ENCODE assay signal across 8 mouse cellular contexts in genomic region chr12:112328809-112329575, GRCm38 (mm10).
A peak's percentile ranks its signal among the peaks of the same experiment; 100 is the strongest.
DNase-seq lines count a peak whose midpoint lies in the region; ATAC-seq and TF ChIP-seq lines count a peak whose summit lies in the region.

No protein-coding gene starts in this region.

- intact Hi-C loops in left cerebral cortex, postnatal 25 days (cut with DNase I) = no loop called here

- peak; percentile 48 for DNase-seq in heart, postnatal 0 days (ENCODE audit: low spot score)
- no peak for DNase-seq in heart, embryonic 10.5 days (ENCODE audit: low spot score)
- DNase-seq in ZHBTc4 (ENCODE audit: low read depth, low spot score) = peak; percentile 64
- no peak for DNase-seq in forebrain, postnatal 0 days
- DNase-seq in midbrain, embryonic 14.5 days = peak; percentile 70
- no peak for DNase-seq in gastrocnemius, adult 8-10 months (ENCODE audit: low spot score in 2 of 2)
- no peak for DNase-seq in natural killer cell, adult 2 months (ENCODE audit: low spot score in 2 of 2)
- DNase-seq in left cerebral cortex, postnatal 25 days (ENCODE audit: low spot score in 2 of 2) = no peak

- no peak overlapping the region for H3K4me2 ChIP-seq in heart, postnatal 0 days (ENCODE audit: low read depth, low read length)
- no peak overlapping the region for H3K4me2 ChIP-seq in forebrain, postnatal 0 days (ENCODE audit: low read depth)
- H3K4me2 ChIP-seq in midbrain, embryonic 14.5 days (ENCODE audit: low read length) = peak overlapping the region; percentile 26

- H3K9ac ChIP-seq in heart, postnatal 0 days (replicated peaks; ENCODE audit: low read depth, low read length) = no peak overlapping the region
- H3K9ac ChIP-seq in forebrain, postnatal 0 days = no peak overlapping the region
- no peak overlapping the region for H3K9ac ChIP-seq in midbrain, embryonic 14.5 days (replicated peaks; ENCODE audit: low read length)

- WGBS in heart, postnatal 0 days = 40% methylated on average over 8 of the region's 8 CpGs
- WGBS in heart, embryonic 10.5 days = 34% methylated on average over 8 of the region's 8 CpGs
- WGBS in forebrain, postnatal 0 days = 24% methylated on average over 8 of the region's 8 CpGs
- 26% methylated on average over 8 of the region's 8 CpGs for WGBS in midbrain, embryonic 14.5 days

- peak; percentile 64 for ATAC-seq in heart, postnatal 0 days (ENCODE audit: insufficient read depth, low read depth)
- peak; percentile 49 for ATAC-seq in forebrain, postnatal 0 days
- ATAC-seq in midbrain, embryonic 14.5 days (ENCODE audit: low FRiP score, low TSS enrichment) = no peak

- H3K27ac ChIP-seq in heart, postnatal 0 days (ENCODE audit: low read depth) = peak overlapping the region; percentile 31; the same call in 1 of the 2 replicates
- H3K27ac ChIP-seq in heart, embryonic 10.5 days = no peak overlapping the region
- peak overlapping the region; percentile 93 for H3K27ac ChIP-seq in forebrain, postnatal 0 days (ENCODE audit: low read depth, low read length)
- peak overlapping the region; percentile 92 for H3K27ac ChIP-seq in midbrain, embryonic 14.5 days (replicated peaks; ENCODE audit: low read depth, low read length)

- peak; percentile 36; the same call in 1 of the 2 replicates for TF ChIP-seq EP300 in heart, postnatal 0 days (IDR thresholded peaks at IDR 0.05; ENCODE audit: low read depth)

- H3K4me3 ChIP-seq in heart, postnatal 0 days (ENCODE audit: low read depth, low read length) = no peak overlapping the region
- no peak overlapping the region for H3K4me3 ChIP-seq in heart, embryonic 10.5 days
- no peak overlapping the region for H3K4me3 ChIP-seq in forebrain, postnatal 0 days (ENCODE audit: low read depth, low read length)
- H3K4me3 ChIP-seq in midbrain, embryonic 14.5 days (replicated peaks; ENCODE audit: low read depth, low read length) = no peak overlapping the region

- no peak for TF ChIP-seq CTCF in heart, postnatal 0 days (IDR thresholded peaks at IDR 0.05; ENCODE audit: low read depth)
- no peak for TF ChIP-seq CTCF in forebrain, postnatal 0 days (IDR thresholded peaks at IDR 0.05; ENCODE audit: low read depth)

- H3K4me1 ChIP-seq in heart, postnatal 0 days (ENCODE audit: control insufficient read depth, insufficient read depth) = no peaks in the 10 kb centered on the region
- peaks cover 50% of the 10 kb centered on the region for H3K4me1 ChIP-seq in heart, embryonic 10.5 days
- peaks cover 33% of the 10 kb centered on the region for H3K4me1 ChIP-seq in forebrain, postnatal 0 days (ENCODE audit: insufficient read depth)
- H3K4me1 ChIP-seq in midbrain, embryonic 14.5 days (ENCODE audit: control insufficient read depth, insufficient read depth, low read length) = peaks cover 56% of the 10 kb centered on the region

- H3K27me3 ChIP-seq in heart, postnatal 0 days (ENCODE audit: control insufficient read depth, insufficient read depth, low read length) = no peaks in the 10 kb centered on the region; the same call in 1 of the 2 replicates
- H3K27me3 ChIP-seq in heart, embryonic 10.5 days (ENCODE audit: insufficient read depth, poor library complexity, severe bottlenecking) = peaks cover 44% of the 10 kb centered on the region
- no peaks in the 10 kb centered on the region for H3K27me3 ChIP-seq in forebrain, postnatal 0 days (ENCODE audit: insufficient read depth, low read length)
- H3K27me3 ChIP-seq in midbrain, embryonic 14.5 days (ENCODE audit: control insufficient read depth, insufficient read depth, low read length) = no peaks in the 10 kb centered on the region

- H3K9me3 ChIP-seq in heart, postnatal 0 days (replicated peaks; ENCODE audit: control insufficient read depth, low read length) = no peaks in the 10 kb centered on the region
- H3K9me3 ChIP-seq in heart, embryonic 10.5 days = no peaks in the 10 kb centered on the region
- H3K9me3 ChIP-seq in forebrain, postnatal 0 days (ENCODE audit: low read length) = no peaks in the 10 kb centered on the region
- H3K9me3 ChIP-seq in midbrain, embryonic 14.5 days (ENCODE audit: control insufficient read depth, low read length) = no peaks in the 10 kb centered on the region

- H3K36me3 ChIP-seq in heart, postnatal 0 days (replicated peaks; ENCODE audit: control insufficient read depth, insufficient read depth, low read length) = no peaks in the 10 kb centered on the region
- no peaks in the 10 kb centered on the region for H3K36me3 ChIP-seq in heart, embryonic 10.5 days
- no peaks in the 10 kb centered on the region for H3K36me3 ChIP-seq in forebrain, postnatal 0 days (ENCODE audit: insufficient read depth)
- no peaks in the 10 kb centered on the region for H3K36me3 ChIP-seq in midbrain, embryonic 14.5 days (ENCODE audit: control insufficient read depth, insufficient read depth, low read length)

Comparison
In these comparisons a context has a peak if more than half of its experiments do, and no peak if none do; other contexts are left out.
1. DNase-seq: peak in heart, postnatal 0 days (single experiment), ZHBTc4 (single experiment) and midbrain, embryonic 14.5 days (single experiment); none in heart, embryonic 10.5 days (single experiment), forebrain, postnatal 0 days (single experiment), gastrocnemius, adult 8-10 months (0 of 2), natural killer cell, adult 2 months (0 of 2) and left cerebral cortex, postnatal 25 days (0 of 2).